Comparison of ENCODE assay signal across 8 mouse cellular contexts in the genomic region with DNA sequence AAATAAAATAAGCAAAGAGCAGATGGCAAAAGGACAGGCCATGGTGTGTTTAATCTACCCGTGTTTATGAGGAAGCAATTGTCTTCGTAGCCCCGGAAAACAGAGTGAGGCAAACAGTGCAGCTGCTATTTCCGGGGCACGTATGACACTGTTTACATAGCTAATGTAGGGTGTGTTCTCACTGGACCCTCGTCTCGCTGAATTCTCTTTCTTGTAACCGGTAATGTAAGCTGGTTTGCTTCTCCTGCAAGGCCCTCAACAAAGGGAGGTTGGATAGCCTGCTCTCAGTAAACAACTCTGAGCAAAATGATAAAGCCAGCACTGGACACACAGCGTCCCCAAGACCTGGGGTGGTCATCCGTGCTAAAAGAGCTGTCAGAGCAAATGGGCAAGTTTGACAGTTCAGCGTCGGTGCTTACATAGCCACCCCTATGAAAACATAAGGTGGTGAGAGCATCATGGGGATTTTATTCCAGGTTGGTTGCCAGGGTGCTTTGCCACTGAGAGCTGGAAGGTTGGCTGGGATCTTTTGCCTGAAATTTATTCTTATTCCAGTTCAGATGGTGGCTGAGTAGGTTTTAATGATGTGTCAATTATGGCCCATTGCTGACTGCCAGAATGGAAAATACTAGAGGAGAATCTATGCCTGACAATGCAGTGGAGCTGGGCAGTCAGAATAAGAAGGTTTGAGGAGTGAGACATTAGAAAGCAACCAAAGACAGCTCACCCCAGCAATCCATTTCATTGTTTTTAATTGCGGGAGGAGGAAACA.
DNase-seq lines count a peak whose midpoint lies in the region; ATAC-seq and TF ChIP-seq lines count a peak whose summit lies in the region.
"Had no signal": no experiment of that assay in that cellular context is flagged by ENCODE, and none has a peak within 500 bp of the region (broad histone marks: within the 10 kb centered on the region; RNA-seq: fewer than 3 reads in every experiment).

No protein-coding gene starts in this region.

- no peaks in the 10 kb centered on the region for H3K36me3 ChIP-seq in kidney, embryonic 14.5 days (ENCODE audit: control insufficient read depth, insufficient read depth, low read length)
- H3K36me3 ChIP-seq in hindbrain, embryonic 11.5 days (ENCODE audit: control insufficient read depth, insufficient read depth, low read length): no peaks in the 10 kb centered on the region
- H3K36me3 ChIP-seq in limb, embryonic 14.5 days (ENCODE audit: control insufficient read depth, insufficient read depth, low read length): no peaks in the 10 kb centered on the region
- no peaks in the 10 kb centered on the region for H3K36me3 ChIP-seq in neural tube, embryonic 12.5 days

- no peaks in the 10 kb centered on the region for H3K27me3 ChIP-seq in kidney, embryonic 14.5 days (ENCODE audit: control insufficient read depth, insufficient read depth, low read length)
- H3K27me3 ChIP-seq in hindbrain, embryonic 11.5 days (ENCODE audit: control insufficient read depth, insufficient read depth, low read length): no peaks in the 10 kb centered on the region
- no peaks in the 10 kb centered on the region for H3K27me3 ChIP-seq in limb, embryonic 14.5 days (ENCODE audit: control insufficient read depth, insufficient read depth, low read length)
- no peaks in the 10 kb centered on the region for H3K27me3 ChIP-seq in neural tube, embryonic 12.5 days (replicated peaks)

- no peak for TF ChIP-seq POLR2A in limb, embryonic 14.5 days (IDR thresholded peaks at IDR 0.05; ENCODE audit: borderline replicate concordance, extremely low read depth, insufficient read depth, insufficient read length)

- H3K27ac ChIP-seq in kidney, embryonic 14.5 days (ENCODE audit: low read depth, low read length): no peak overlapping the region
- H3K27ac ChIP-seq in hindbrain, embryonic 11.5 days (ENCODE audit: low read depth, low read length): no peak overlapping the region
- no peak overlapping the region for H3K27ac ChIP-seq in limb, embryonic 14.5 days (replicated peaks; ENCODE audit: low read depth, low read length)
- 0 out of 2 replicates have a peak overlapping the region, but pooled peaks have one; percentile 0 for H3K27ac ChIP-seq in neural tube, embryonic 12.5 days

- no peaks in the 10 kb centered on the region for H3K4me1 ChIP-seq in kidney, embryonic 14.5 days (ENCODE audit: control insufficient read depth, insufficient read depth, low read length)
- no peaks in the 10 kb centered on the region for H3K4me1 ChIP-seq in hindbrain, embryonic 11.5 days (replicated peaks; ENCODE audit: control insufficient read depth, insufficient read depth, low read length)
- H3K4me1 ChIP-seq in limb, embryonic 14.5 days (ENCODE audit: control insufficient read depth, insufficient read depth, low read length): 0 out of 2 replicates have a peak, but pooled peaks cover 2% of the 10 kb centered on the region
- H3K4me1 ChIP-seq in neural tube, embryonic 12.5 days: peaks cover 10% of the 10 kb centered on the region

- peak overlapping the region; percentile 17; the same call in 1 of the 2 replicates for H3K4me3 ChIP-seq in kidney, embryonic 14.5 days (ENCODE audit: low read length)
- no peak overlapping the region for H3K4me3 ChIP-seq in hindbrain, embryonic 11.5 days (ENCODE audit: low read depth, low read length)
- H3K4me3 ChIP-seq in limb, embryonic 14.5 days (replicated peaks; ENCODE audit: low read length): no peak overlapping the region
- H3K4me3 ChIP-seq in neural tube, embryonic 12.5 days: no peak overlapping the region

- H3K4me2 ChIP-seq in kidney, embryonic 14.5 days (replicated peaks; ENCODE audit: low read depth, low read length): peak overlapping the region; percentile 41
- no peak overlapping the region for H3K4me2 ChIP-seq in hindbrain, embryonic 11.5 days (replicated peaks; ENCODE audit: low read depth, low read length)
- H3K4me2 ChIP-seq in limb, embryonic 14.5 days (replicated peaks; ENCODE audit: low read depth, low read length, severe bottlenecking): no peak overlapping the region
- H3K4me2 ChIP-seq in neural tube, embryonic 12.5 days (replicated peaks): peak overlapping the region; percentile 45

- no peak overlapping the region for H3K9ac ChIP-seq in kidney, embryonic 14.5 days (ENCODE audit: low read depth, low read length)
- no peak overlapping the region for H3K9ac ChIP-seq in hindbrain, embryonic 11.5 days (ENCODE audit: low read depth, low read length)
- no peak overlapping the region for H3K9ac ChIP-seq in limb, embryonic 14.5 days (ENCODE audit: low read depth, low read length, severe bottlenecking)
- no peak overlapping the region for H3K9ac ChIP-seq in neural tube, embryonic 12.5 days

- no peaks in the 10 kb centered on the region for H3K9me3 ChIP-seq in kidney, embryonic 14.5 days (ENCODE audit: control insufficient read depth, low read length)
- no peaks in the 10 kb centered on the region for H3K9me3 ChIP-seq in hindbrain, embryonic 11.5 days (ENCODE audit: control insufficient read depth, low read length)
- H3K9me3 ChIP-seq in limb, embryonic 14.5 days (ENCODE audit: control insufficient read depth, low read length): no peaks in the 10 kb centered on the region
- H3K9me3 ChIP-seq in neural tube, embryonic 12.5 days: no peaks in the 10 kb centered on the region

- peak; percentile 46 for ATAC-seq in kidney, embryonic 14.5 days (ENCODE audit: low FRiP score, low TSS enrichment)
- peak; percentile 31; the same call in 1 of the 2 replicates for ATAC-seq in hindbrain, embryonic 11.5 days (ENCODE audit: low FRiP score)
- no peak for ATAC-seq in limb, embryonic 14.5 days (ENCODE audit: low FRiP score, low read depth)
- peak; percentile 47; the same call in 1 of the 2 replicates for ATAC-seq in neural tube, embryonic 12.5 days (ENCODE audit: low FRiP score, low read depth)

- DNase-seq in kidney, adult 11 months: no peak
- peak; percentile 15 for DNase-seq in hindbrain, embryonic 11.5 days (ENCODE audit: low spot score)
- DNase-seq in limb, embryonic 14.5 days (ENCODE audit: low spot score): peak; percentile 19
- DNase-seq in left cerebral cortex, adult 18-20 months (ENCODE audit: low spot score in 2 of 2): no peak
- DNase-seq in layer of hippocampus, postnatal 36 days: no peak
- DNase-seq: layer of hippocampus, adult 9-11 months had no signal

- WGBS in kidney, embryonic 14.5 days: 30% methylated on average over 13 of the region's 13 CpGs
- WGBS in hindbrain, embryonic 11.5 days: 63% methylated on average over 13 of the region's 13 CpGs
- 59% methylated on average over 13 of the region's 13 CpGs for WGBS in limb, embryonic 14.5 days
- WGBS in neural tube, embryonic 12.5 days: 40% methylated on average over 13 of the region's 13 CpGs

Comparison
In these comparisons a context has a peak if more than half of its experiments do, and no peak if none do; other contexts are left out.
1. H3K4me2 ChIP-seq: peak in kidney, embryonic 14.5 days (single experiment) and neural tube, embryonic 12.5 days (single experiment); none in hindbrain, embryonic 11.5 days (single experiment) and limb, embryonic 14.5 days (single experiment).
2. DNase-seq: peak in hindbrain, embryonic 11.5 days (single experiment) and limb, embryonic 14.5 days (single experiment); none in kidney, adult 11 months (single experiment), left cerebral cortex, adult 18-20 months (0 of 2) and layer of hippocampus, postnatal 36 days (0 of 2).